Mouse (Mus musculus) MEL (cell line): ENCODE data around the gene Guca2a.

Experiments used
- CTCF ChIP-seq, 3 experiments: IDR thresholded peaks in 2 of 3; conservative IDR thresholded peaks in 1 of 3; 2 replicates each; pipeline ENCODE4 v1.5.1; 2011 to 2012; ENCODE audit warnings: low read length in 3 of 3, low read depth in 2 of 3, mild to moderate bottlenecking in 2 of 3, improper control_type of control experiment in 1 of 3, inconsistent platforms in 1 of 3, mixed read lengths in 1 of 3, moderate library complexity in 1 of 3; ENCODE audit not compliant: control insufficient read depth in 1 of 3, insufficient read depth in 1 of 3, poor library complexity in 1 of 3, severe bottlenecking in 1 of 3
- ELF1 ChIP-seq: IDR thresholded peaks from 2 replicates; pipeline ENCODE4 v1.6.1; 2014; ENCODE audit warnings: low read depth, mild to moderate bottlenecking, inconsistent platforms, low read length, improper control_type of control experiment, moderate library complexity
- EP300 ChIP-seq, 2 experiments: IDR thresholded peaks; 2 replicates each; pipeline ENCODE4 v1.6.1; 2011; ENCODE audit warnings: improper control_type of control experiment in 2 of 2, low read length in 2 of 2, low read depth in 1 of 2, mild to moderate bottlenecking in 1 of 2
- GATA1 ChIP-seq: IDR thresholded peaks from 2 replicates; pipeline ENCODE4 v1.6.1; 2011; ENCODE audit warnings: low read depth, low read length, improper control_type of control experiment
- HCFC1 ChIP-seq: IDR thresholded peaks from 2 replicates; pipeline ENCODE4 v1.6.1; 2012; ENCODE audit warnings: low read depth, mild to moderate bottlenecking, inconsistent platforms, low read length, improper control_type of control experiment, moderate library complexity
- MAZ ChIP-seq: IDR thresholded peaks from 2 replicates; pipeline ENCODE4 v1.6.1; 2012; ENCODE audit warnings: low read depth, mild to moderate bottlenecking, inconsistent platforms, low read length, improper control_type of control experiment
- MXI1 ChIP-seq: IDR thresholded peaks from 2 replicates; pipeline ENCODE4 v1.6.1; 2011; ENCODE audit warnings: mild to moderate bottlenecking, low read depth, low read length, improper control_type of control experiment
- POLR2A ChIP-seq, 2 experiments: IDR thresholded peaks; 2 replicates each; pipeline ENCODE4 v1.6.1; 2011 to 2012; ENCODE audit warnings: low read length in 2 of 2, mild to moderate bottlenecking in 2 of 2, control low read depth in 1 of 2, improper control_type of control experiment in 1 of 2, low read depth in 1 of 2, moderate library complexity in 1 of 2; ENCODE audit not compliant: control insufficient read depth in 1 of 2, insufficient read depth in 1 of 2, poor library complexity in 1 of 2
- RCOR1 ChIP-seq: IDR thresholded peaks from 2 replicates; pipeline ENCODE4 v1.6.1; 2012; ENCODE audit warnings: low read depth, mild to moderate bottlenecking, inconsistent platforms, low read length, improper control_type of control experiment
- SIN3A ChIP-seq: IDR thresholded peaks from 2 replicates; pipeline ENCODE4 v1.6.1; 2012; ENCODE audit warnings: low read length, improper control_type of control experiment, inconsistent platforms

GRCm38 (mm10) chr4:119627317-119627716 lies 10.2 kb upstream of the Guca2a start:
- TF ChIP-seq RCOR1 (no peak), CTCF (IDR thresholded peaks at IDR 0.05 in 2 of 3, conservative IDR thresholded peaks at IDR 0.05 in 1 of 3; ENCODE audit: control insufficient read depth in 1 of 3, insufficient read depth in 1 of 3, low read depth in 2 of 3, low read length in 3 of 3, poor library complexity in 1 of 3, severe bottlenecking in 1 of 3) (no peak), POLR2A (IDR thresholded peaks at IDR 0.05; ENCODE audit: control insufficient read depth in 1 of 2, insufficient read depth in 1 of 2, low read depth in 1 of 2, low read length in 2 of 2, poor library complexity in 1 of 2) (no peak), EP300 (IDR thresholded peaks at IDR 0.05; ENCODE audit: low read depth in 1 of 2, low read length in 2 of 2) (no peak), SIN3A (no peak), ELF1 (no peak), MXI1 (no peak), MAZ (no peak), HCFC1 (no peak), GATA1 (no peak)
